Mouse (Mus musculus): ENCODE measurements around the gene Rasgrp3. TPM values are rescaled to one million over a fixed set of nuclear protein-coding genes. Genes with fewer than 3 reads are reported as not detected.

Gene Rasgrp3
- 9.3 TPM for total RNA-seq (2023)

GRCm38 (mm10) chr17:75435599-75435998, at the start of gene Rasgrp3:
TSS of gene Rasgrp3 (plus strand) at chr17:75435896.

DNA sequence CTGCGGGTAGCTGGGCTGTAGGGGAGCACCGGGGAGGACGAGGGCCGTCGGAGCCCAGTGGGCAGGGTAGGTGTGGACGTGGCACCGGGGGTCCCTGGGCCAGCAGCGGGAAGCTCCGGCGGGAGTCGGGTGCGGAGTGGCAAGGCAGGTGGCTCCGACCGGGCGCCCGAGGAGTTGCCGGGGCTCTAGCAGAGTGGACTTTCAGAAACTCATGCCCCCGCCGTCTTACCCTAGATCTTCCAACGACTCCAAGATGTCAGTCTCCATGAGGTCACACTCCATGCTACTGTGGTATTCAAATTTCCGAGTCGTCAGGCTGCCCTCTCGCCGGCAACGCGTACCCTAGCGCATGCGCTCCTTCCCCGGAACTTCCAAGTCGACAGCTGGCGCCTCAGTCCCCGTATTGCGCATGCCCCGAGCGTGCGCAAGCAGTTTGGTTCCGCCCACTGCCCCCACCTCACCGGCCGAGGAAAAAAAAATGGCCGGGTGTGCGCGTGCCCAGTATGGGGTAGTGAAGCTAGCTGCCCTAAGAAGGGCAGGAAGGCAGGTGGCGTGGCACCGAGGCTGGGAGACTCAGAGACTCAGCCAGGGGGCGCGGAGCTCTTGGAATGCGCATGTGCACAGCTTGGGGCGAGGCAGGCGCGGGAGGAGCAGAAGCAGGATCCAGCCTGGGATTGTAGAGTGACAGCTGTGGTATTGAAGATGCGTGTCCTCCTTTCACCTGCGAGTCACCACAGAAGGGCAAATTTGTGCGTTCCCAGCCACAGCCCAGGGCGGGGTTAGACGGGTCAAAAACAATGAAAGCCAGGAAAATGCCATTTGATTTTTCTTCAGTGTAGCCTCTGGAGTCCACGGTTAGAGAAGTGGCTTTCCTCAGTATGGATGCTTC, 116.1 kb downstream of the Rasgrp3 start, which contains the start of gene Fam98a:
Gene Fam98a, minus strand, starts transcription at position 435 of the 889 bp plus-strand sequence.

Other genes starting within 250 kb of the Rasgrp3 start
- gene Fam98a, start 116.0 kb downstream of the Rasgrp3 start, total RNA-seq (2023) = 25.4 TPM